Mouse (Mus musculus): Measurements from ENCODE around the gene Tbl3.

Tbl3 gene

DNA sequence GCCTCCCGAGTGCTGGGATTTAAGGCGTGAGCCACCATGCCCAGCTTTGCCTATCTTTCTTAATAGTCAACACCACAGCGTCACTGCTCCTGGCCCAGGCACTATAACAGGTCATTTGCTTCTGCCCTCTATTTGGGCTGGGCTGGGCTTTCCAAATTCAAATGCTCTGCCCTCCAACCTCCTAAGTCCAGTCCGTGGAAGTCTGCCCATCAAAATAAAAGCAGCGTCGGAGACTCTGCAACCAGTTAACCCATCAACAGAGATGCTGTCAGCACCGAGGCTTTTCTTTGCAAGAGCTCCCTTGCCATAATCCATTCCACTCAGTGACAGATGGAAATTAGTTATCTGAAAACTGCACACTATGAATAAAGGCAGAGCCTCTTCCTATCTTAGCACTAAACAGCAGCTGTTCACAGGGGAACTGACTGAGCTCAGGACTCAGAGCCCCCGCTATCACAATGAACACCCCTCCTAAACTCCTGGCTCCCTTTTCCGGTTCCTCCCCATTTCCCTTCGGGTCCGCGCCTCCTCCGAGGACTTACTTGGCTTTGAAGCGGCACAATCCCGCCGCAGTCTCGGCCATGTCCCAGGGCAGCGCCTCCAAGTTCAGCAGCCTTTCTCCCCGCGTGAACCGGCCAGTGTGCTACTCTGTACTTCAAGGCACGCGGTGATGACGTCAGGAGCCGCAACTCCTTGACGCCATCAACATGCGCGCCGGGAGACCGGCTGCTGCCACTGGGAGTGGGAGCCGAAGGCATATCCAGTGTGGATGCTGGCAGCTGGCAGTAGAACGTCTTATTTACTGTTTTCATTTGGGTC, at the start of gene Tbl3:
Gene Tbl3, minus strand, starts transcription at position 679 of the 819 bp plus-strand sequence.
- peak; percentile 94 for DNase-seq (ENCODE audit: low read depth, low spot score)

DNA sequence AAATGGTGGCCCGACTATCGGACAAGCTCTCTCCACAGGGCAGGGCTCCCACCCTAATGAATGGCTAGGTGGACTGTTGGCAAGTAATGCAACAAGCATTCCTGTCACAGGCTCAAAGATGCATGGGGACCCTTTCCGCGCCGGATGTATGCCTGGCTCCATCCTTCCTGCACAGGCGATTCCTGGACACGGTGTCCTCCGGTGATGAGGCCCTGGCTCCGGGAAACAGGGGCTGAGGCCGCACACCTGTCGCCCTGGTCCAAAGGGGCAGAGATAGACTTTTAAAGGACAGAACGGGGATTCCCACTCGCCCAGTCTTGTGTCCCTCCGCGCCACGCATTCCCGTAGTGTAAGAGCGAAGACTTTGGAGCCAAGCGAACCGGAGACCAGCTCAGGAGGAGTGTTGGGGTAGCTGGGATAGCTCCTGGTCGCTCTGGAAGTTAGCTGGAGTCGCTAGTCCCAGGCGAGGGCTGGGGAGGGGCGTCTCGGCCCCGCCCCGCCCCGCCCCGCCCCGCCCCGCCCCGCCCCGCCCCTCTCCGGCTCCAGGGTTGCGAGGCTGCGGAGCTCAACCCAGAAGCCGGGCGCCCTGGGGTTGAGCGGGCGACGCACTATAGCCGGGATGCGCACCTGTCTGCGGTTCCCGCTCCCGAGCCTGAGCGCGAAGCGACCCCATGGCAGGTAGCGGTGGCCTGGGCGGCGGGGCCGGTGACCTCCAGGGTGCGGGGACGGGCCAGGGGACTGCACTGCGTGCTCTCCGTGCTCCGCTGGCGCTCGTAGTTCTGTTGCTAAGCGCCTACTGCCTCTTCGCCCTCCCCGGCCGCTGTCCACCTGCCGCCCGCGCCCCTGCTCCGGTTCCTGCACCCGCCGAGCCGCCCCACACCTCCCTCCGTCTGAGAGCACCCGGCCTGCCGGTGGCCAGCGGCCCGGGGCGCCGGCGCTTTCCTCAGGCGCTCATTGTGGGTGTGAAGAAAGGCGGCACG, 45.2 kb upstream of the Tbl3 start, which contains the start of gene Hs3st6:
Gene Hs3st6, plus strand, starts transcription at position 574 of the 980 bp plus-strand sequence.
- DNase-seq (ENCODE audit: low read depth, low spot score), result no peak

DNA sequence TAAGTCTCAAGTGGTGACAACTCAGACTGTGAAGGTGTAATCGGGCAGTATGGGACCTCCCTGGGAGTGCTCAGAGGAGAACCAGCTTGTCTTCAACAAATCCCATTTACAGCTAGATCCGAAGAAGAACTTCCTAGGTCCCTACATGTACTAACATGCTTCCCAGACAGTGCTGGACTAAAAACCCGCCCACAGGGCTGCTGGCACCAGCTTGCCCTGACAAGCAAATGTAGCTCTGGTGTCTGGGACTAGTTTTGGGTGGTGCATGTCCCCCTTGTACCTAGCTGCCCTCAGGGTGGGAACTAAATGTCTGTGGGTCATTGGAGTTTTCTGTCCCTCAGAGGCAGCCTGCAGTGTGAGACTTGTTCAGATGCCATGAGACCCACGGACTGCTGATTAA, 44.1 kb upstream of the Tbl3 start:
- DNase-seq (ENCODE audit: low read depth, low spot score), result no peak

DNA sequence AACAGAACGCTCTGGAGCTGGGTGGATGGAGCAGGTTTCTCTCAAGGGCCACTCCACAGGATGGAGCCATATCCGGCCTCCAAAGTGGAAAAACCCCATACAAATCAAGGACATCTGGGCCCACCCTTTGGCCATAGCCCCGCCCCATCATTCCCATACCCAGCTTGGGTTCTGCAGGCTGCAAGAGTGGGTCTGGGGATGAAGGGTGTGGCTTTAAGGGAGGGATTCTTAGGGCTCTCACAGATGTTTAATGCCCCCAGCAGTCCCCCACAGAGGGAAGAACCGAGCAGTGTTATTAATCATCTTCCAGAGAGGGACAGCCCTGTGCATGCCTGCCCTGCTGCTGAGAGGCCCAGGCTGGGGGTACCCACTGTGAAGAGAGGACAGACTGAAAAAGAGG, 39.5 kb upstream of the Tbl3 start:
- peak; percentile 55 for DNase-seq (ENCODE audit: low read depth, low spot score)

DNA sequence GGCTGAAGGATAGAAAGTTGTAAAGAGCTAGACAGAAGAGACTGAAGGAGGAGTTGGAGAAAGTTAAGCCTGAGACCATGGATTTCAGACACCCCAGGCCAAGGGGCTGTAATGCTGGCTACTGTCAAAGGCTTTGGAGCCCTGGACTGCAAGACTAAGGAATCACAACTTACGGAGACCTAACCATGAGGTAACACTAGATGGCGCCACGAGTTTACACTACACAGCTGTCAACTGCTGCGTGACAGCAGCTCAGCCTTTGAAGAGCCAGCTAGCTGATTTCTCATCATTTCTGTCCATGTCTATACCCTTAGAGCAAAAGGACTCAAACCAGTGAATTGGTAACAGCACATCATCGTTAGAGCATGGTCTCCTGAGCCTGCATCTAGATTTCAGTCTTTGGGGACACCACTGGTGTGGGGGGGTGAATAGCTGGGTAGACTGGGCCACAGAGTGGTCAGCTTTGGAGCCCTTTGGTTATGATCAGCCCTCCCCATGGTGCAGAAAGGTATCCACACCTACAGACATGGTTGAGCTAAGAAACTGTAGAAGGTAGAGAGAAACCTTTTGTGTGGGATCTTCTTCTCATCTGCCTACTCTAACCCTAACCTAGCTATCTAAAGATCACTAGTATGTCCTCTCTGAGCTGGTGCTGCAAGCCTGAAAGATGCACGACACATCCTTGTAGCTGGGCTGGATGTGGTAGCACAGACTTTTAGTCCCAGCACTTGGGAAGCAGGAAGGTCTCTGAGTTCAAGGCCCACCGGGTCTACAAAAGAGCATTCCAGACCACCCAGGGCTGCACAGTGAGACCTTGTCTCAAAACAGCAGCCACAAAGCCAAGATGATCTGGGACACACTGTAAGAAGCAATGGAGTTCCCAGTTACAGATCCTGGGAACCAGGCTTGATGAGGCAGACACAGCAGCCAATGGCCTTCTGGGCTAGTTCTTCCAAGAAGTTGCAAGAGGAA, 38.4 kb upstream of the Tbl3 start:
- DNase-seq (ENCODE audit: low read depth, low spot score), result peak; percentile 96

DNA sequence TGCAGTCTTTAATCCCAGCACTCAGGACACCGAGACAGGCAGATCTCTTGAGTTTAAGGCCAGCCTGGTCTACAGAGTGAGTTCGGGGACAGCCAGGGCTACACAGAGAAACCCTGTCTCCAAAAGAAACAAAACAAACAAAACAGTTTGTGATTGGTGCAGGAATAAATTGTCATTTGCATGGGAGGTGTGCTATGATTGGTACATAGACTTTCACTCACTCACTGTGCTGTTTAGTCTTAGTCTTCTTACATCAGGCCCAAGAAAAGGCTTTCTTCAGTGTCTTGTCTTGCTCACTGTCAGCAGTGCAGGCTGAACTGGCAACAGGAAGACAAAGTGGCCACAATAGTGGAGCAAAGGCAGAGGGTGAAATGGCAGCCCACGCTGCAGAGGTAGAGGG, 36.9 kb upstream of the Tbl3 start:
- no peak for DNase-seq (ENCODE audit: low read depth, low spot score)

DNA sequence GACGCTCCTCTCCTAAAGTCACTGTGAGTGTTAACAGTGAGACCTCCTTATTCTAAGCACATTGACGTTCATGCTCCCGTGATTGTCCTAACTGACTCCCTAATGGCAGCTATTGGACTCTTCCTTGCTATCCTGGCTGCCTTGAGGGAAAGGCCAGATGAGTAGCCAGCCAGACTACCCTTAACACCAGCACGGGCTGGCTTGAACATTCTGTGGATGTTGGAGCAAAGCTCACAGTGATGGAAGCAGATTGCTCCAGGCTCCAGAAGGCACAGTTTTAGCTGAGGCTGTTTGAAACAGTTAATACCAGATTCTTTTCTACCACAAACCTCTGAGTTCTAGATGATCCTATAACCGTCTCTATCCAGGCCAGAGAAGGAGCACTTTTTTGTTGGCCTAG, 36.4 kb upstream of the Tbl3 start:
- no peak for DNase-seq (ENCODE audit: low read depth, low spot score)

DNA sequence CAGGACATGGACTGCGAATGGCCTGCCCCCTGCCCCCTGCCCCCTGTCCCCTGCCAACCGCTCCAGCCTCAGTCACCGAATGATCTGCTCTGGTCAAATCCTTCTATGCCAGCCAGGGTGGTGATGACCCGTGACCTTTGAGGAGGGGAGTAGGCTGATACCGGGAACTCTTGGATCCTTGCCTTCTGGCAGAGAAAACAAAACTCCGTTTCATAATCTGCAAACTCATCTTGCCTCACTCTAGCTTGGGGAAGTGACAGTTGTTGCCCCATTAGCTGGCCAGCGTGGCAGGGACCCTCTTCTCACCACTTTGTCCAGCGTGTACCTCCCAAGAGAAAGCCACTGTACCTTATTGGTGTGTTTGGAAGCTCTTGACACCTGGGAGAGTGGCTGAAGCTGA, 34.8 kb upstream of the Tbl3 start:
- no peak for DNase-seq (ENCODE audit: low read depth, low spot score)

DNA sequence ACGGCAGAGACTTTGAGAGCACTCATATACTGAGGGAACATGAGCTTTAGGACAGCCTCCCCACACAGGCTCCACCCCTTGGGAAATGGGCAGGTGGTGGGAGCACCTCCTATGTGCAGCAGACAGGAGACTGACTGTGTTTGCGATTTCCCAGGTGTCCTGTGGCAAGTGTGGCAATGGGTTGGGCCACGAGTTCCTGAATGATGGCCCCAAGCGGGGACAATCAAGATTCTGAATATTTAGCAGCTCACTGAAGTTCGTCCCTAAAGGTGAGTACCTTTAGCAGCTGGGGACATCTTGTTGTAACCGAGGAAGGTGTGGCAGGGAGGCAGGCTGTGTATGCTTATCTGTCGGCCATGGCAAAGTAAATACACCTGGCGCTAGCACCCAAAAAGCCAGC, 32.5 kb upstream of the Tbl3 start:
- no peak for DNase-seq (ENCODE audit: low read depth, low spot score)

DNA sequence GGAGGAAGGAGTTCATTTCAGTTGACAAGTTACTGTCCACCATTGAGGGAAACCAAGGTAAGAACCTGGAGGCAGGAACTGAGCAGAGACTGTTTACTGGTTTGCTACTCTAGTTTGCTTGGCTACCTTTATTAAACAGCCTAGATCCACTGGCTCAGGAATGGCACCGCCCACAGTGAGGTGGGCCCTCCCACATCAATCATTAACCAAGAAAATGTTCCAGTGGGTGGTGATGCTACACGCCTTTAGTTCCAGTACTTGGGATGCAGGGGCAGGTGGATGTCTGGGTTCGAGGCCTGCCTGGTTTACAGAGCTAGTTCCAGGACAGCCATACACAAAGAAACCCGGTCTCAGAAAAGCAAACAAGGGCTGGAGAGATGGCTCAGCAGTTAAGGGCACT, 30.8 kb upstream of the Tbl3 start:
- no peak for DNase-seq (ENCODE audit: low read depth, low spot score)

DNA sequence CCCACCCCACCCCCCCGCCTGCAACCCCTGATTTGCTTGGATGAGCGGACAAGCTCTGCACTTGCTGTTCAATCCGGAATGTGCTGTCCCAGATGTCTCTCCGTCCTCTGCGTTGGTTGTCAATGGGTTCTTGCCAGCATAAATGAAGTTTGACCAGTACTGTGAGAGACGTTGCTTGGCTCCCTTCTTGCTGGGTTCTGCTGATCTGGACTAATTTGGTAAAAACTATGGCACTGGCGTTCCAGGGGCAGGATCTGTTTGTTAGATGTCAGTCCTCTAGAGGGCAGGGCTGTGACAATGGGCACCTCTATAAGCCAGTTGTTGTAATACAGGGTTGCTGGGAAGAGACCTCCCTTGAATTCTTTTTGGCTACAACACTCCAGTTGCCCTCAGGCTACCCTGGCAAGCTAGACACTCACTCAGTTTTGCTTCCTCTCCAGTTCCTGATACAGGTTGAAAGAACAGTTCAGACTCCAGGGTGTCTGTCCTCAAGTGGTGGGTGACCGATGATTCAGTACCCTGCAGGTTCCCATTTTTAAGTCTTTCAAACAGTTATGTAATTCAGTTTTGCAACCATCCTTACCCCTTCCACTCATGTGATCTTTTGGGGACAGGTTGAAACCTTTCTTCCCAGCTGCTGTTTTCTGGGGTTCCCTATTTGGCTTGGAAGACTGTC, 29.8 kb upstream of the Tbl3 start:
- DNase-seq (ENCODE audit: low read depth, low spot score), result peak; percentile 57

DNA sequence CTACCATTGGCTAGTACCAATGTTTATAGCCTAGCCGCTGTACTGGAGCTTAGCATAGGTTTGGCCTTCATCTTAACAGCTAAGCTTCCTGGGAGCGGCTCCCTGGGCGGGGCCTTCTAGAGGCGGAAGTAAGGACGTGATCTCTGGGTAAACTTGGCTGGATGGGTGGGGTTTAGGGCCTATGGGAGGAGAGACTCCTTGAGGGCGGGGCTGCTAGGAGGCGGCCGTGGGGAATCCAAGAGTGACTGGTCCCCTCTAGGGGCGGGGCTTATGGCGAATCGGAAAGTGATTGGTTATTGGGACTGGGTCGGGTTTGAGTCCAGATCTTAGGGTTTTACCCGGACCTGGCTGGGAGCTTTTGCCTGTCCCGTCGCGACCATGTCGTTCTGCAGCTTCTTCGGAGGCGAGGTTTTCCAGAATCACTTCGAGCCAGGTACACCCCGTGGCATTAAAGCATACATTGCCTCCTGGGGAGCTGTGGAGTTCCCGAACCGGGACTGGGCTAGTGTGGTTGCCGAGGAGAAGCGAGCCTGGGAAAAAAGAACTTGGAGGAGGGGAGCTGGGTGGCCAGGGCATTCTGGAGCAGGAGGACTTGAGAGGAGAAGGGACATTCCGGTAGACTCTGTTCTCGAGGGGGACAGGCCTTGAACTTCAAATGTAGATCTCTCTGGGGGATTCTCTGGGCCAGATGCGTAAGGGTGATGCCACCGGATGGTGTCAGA, 29.0 kb upstream of the Tbl3 start, which contains the start of gene Msrb1:
Gene Msrb1, plus strand, starts transcription at position 313 of the 722 bp plus-strand sequence.
- DNase-seq (ENCODE audit: low read depth, low spot score), result peak; percentile 100

DNA sequence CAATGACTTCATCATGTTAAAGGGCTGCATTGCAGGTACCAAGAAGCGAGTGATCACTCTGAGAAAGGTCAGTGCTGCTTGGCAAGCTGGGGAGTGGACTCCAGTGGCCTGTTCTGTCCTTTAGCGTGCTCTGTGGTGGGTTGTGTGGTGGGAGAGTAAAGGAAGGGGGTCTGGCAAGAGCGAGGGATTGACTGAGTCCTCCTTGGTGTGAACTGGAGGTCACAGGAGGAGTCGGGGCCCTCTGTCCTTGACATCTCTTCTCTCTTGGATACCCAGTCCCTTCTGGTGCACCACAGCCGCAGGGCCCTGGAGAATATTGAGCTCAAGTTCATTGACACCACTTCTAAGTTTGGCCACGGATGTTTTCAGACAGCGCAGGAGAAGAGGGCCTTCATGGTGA, 28.0 kb upstream of the Tbl3 start:
- no peak for DNase-seq (ENCODE audit: low read depth, low spot score)

DNA sequence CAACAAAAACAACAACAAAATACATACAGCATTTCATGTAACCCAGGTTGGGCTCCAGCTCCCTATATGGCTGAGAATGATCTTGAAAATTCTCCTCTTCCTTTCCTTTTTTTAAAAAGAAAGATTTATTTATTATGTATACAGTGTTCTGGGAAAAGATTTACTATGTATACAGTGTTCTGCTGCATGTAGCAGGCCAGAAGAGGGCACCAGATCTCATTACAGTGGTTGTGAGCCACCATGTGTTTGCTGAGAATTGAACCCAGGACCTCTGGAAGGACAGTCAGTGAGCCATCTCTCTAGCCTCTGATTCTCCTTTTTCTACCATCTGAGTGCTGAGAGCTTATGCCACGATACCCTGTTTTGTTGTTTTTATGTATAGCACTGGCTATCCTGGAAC, 27.1 kb upstream of the Tbl3 start:
- DNase-seq (ENCODE audit: low read depth, low spot score), result peak; percentile 32

DNA sequence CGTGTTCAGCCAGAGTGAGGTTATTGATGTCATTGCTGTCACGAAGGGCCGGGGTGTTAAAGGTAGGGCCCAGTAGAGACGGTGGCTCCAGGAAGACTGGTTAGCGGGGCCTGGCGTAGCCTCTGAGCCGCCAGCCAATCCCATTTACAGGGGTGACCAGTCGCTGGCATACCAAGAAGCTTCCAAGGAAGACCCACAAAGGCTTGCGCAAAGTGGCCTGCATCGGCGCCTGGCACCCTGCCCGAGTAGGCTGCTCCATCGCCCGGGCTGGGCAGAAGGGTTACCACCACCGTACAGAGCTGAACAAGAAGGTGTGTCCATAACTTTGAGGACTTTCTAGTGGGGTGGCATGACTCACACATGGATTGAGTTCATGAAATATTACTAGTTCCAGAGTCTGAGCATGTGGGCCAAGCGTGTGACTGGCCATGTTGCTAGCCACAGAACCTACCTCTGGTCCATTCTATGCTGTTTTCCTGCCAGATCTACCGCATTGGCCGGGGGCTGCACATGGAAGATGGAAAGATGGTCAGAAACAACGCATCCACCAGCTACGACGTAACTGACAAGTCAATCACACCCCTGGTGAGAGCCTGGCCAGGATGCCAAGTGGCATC, 26.1 kb upstream of the Tbl3 start:
- peak; percentile 23 for DNase-seq (ENCODE audit: low read depth, low spot score)

DNA sequence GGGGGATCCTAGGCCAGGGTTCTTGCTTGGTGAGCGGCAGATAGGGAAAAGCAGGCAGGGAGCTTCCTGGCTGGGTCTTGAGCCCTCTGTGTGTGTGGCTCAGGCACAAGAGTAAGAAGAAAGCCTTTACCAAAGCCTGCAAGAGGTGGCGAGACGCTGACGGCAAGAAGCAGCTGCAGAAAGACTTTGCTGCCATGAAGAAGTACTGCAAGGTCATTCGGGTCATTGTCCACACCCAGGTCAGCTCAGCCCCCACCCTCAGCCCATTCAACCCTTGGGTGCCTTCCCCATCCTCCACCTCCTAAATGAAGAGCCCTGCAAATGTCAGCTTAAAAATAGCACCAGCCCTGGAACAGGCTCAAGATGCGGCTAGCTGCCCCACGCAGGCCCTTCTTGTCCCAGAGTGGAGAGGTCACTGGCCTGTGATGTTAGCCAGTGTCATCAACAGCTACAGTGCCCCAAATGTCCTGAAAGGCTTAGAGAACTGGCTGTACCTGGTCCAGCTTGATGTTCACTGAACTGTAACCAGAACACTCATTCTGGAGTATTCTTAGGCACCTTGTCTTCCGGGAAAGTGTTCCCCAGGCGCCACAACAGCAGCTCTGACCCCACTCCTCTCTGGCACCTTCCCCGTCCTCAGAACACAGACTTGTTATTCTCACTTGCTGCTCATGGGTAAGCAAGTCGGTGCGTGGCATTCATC, 24.9 kb upstream of the Tbl3 start:
- DNase-seq (ENCODE audit: low read depth, low spot score), result no peak

DNA sequence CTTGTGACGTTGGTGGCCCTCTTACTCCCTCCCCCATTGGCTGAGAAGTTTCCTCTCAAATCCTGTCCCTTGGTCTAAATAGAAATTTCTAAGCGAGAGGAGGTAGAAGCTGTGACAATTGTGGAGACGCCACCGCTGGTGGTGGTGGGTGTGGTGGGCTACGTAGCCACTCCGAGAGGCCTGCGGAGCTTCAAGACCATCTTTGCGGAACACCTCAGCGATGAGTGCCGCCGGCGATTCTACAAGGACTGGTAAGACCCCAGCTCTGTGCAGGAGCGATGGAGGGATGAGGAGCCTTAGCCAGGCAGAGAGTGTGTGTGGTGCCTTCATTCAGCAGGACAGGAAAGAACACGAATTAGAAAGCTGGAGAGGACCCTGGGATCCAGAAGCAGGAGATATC, 23.3 kb upstream of the Tbl3 start:
- no peak for DNase-seq (ENCODE audit: low read depth, low spot score)

DNA sequence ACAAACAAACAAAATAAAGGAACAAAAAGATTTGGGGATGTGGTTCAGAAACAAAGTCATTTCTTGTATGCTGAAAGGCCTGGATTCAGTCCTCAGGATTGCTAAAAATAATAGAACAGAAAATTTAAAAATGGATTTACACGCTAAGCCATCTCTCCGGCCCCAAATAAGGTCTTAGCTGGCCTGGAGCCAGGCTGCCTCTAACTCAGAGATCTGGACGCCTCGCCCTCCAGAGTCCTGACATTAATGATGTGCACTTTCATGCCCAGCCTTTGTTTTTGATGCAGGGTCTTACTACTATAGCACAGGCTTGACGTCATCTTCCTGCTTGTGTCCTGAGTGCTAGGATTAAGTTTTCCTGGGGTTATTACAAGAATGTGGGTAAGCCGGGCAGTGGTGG, 21.6 kb upstream of the Tbl3 start:
- no peak for DNase-seq (ENCODE audit: low read depth, low spot score)

DNA sequence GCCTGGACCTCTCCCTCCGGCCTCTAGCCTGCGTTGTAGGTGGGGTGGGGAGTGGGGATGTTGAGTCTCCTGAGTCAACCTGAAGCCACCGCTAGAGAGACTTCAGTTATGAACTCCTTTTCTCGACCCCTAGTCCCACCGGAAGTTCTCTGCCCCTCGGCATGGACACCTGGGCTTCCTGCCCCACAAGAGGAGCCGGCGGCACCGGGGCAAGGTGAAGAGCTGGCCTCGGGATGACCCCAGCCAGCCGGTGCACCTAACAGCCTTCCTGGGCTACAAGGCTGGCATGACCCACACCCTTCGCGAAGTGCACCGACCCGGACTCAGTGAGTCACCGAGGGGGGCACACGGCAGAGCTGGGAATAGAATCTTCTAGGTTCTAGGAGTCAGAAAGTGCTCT, 20.7 kb upstream of the Tbl3 start:
- no peak for DNase-seq (ENCODE audit: low read depth, low spot score)

Measured in 3T3-L1 (cell line).